Mouse (Mus musculus) midbrain, postnatal 0 days (tissue): ENCODE results near the gene Gm27029. TPM values are rescaled to one million over a fixed set of nuclear protein-coding genes. Genes with fewer than 3 reads are reported as not detected.

Experiments used
- ATAC-seq: fragments of 200-750 bp; cut with Nextera tagmentation; 2 replicates; pipeline ENCODE4 v1.8.0; 2017; ENCODE audit warnings: moderate number of reproducible peaks, mild to moderate bottlenecking, moderate TSS enrichment, moderate library complexity; ENCODE audit not compliant: low FRiP score
- DNase-seq: peaks from one replicate; pipeline ENCODE4 v3.0.0-alpha.2; 2015; ENCODE audit warnings: low spot score
- H3K27ac ChIP-seq: fragments of 300-500 bp; sonication (generic); 2 replicates; pipeline ENCODE4 v1.5.1; 2014; ENCODE audit warnings: low read depth, mild to moderate bottlenecking, low read length, mixed read lengths
- H3K27me3 ChIP-seq: fragments of 300-500 bp; sonication (generic); 2 replicates; pipeline ENCODE4 v1.6.1; 2014; ENCODE audit warnings: low read length, control low read depth, mixed read lengths; ENCODE audit not compliant: insufficient read depth
- H3K36me3 ChIP-seq: fragments of 300-500 bp; sonication (generic); 2 replicates; pipeline ENCODE4 v1.6.1; 2014; ENCODE audit warnings: low read length, control low read depth, mixed read lengths; ENCODE audit not compliant: insufficient read depth
- H3K4me1 ChIP-seq: fragments of 300-500 bp; sonication (generic); 2 replicates; pipeline ENCODE4 v1.6.1; 2014; ENCODE audit warnings: mild to moderate bottlenecking, control low read depth, antibody characterized with exemption, low read length, mixed read lengths; ENCODE audit not compliant: insufficient read depth
- H3K4me2 ChIP-seq: fragments of 300-500 bp; sonication (generic); 2 replicates; pipeline ENCODE4 v1.6.1; 2014; ENCODE audit warnings: low read depth, mild to moderate bottlenecking, low read length, mixed read lengths; ENCODE audit not compliant: poor library complexity, severe bottlenecking
- H3K4me3 ChIP-seq: fragments of 300-500 bp; sonication (generic); 2 replicates; pipeline ENCODE4 v1.5.1; 2014; ENCODE audit warnings: low read depth, mild to moderate bottlenecking, low read length, moderate library complexity
- H3K9ac ChIP-seq: fragments of 300-500 bp; sonication (generic); replicated peaks from 2 replicates; pipeline ENCODE4 v1.6.1; 2014; ENCODE audit warnings: mild to moderate bottlenecking, low read length, moderate library complexity, mixed read lengths; ENCODE audit not compliant: poor library complexity, severe bottlenecking
- H3K9me3 ChIP-seq: fragments of 300-500 bp; sonication (generic); 2 replicates; pipeline ENCODE4 v1.6.1; 2016; ENCODE audit warnings: low read length, control low read depth
- CTCF ChIP-seq: IDR thresholded peaks from 2 replicates; pipeline ENCODE4 v1.5.1; 2016; ENCODE audit warnings: antibody characterized with exemption, mild to moderate bottlenecking
- WGBS: fragments of 180-500 bp; shearing (Covaris S2); extraction: QIAGEN DNeasy Blood & Tissue Kit; methylation state at CpG from one replicate; pipeline ENCODE4 v1.1.7; 2014; 5-methylcytosine and 5-hydroxymethylcytosine counted together
- polyA plus RNA-seq: library from polyadenylated mRNA; unstranded; fragments of >200 nt; fragmentation: Nextera tagmentation; extraction: Ambion mirVana; gene quantifications from 2 replicates; pipeline ENCODE4 v1.2.1, GENCODE M21; 2015
- total RNA-seq: library from RNA; depleted of rRNA; stranded (reverse); fragments of >200 nt; gene quantifications from 2 replicates; pipeline ENCODE4 v1.2.3, GENCODE M21; 2014

Gm27029 gene
- total and polyA plus RNA-seq, 2 experiments from 2014 or later, result 5.7 to 6.3 TPM

- Histone ChIP-seq H3K36me3 (peaks cover 42% of the 10 kb centered on the region), H3K27me3 (no peaks in the 10 kb centered on the region), H3K4me1 (peaks cover 20% of the 10 kb centered on the region), H3K27ac (no peak overlapping the region), H3K4me3 (no peak overlapping the region), H3K9ac (no peak overlapping the region), H3K4me2 (no peak overlapping the region), H3K9me3 (no peaks in the 10 kb centered on the region)
- 90% methylated on average over 15 of the region's 15 CpGs for WGBS
- DNase-seq (no peak), ATAC-seq (no peak)
- no peak for TF ChIP-seq CTCF
These were observed 35.7 kb upstream of the Gm27029 start for GRCm38 (mm10) chr11:101460321-101460720.

- no peaks in the 10 kb centered on the region for H3K27me3 ChIP-seq
- no peak for ATAC-seq
- H3K36me3 ChIP-seq, result peaks cover 42% of the 10 kb centered on the region
- H3K4me2 ChIP-seq, result no peak overlapping the region
- H3K27ac ChIP-seq, result no peak overlapping the region
- peaks cover 20% of the 10 kb centered on the region for H3K4me1 ChIP-seq
- TF ChIP-seq CTCF, result no peak
- 44% methylated on average over 6 of the region's 6 CpGs for WGBS
- no peak for DNase-seq
- no peaks in the 10 kb centered on the region for H3K9me3 ChIP-seq
- H3K4me3 ChIP-seq, result no peak overlapping the region
- no peak overlapping the region for H3K9ac ChIP-seq
These were observed 35.1 kb upstream of the Gm27029 start for GRCm38 (mm10) chr11:101459716-101460115.

- Histone ChIP-seq H3K27me3 (no peaks in the 10 kb centered on the region), H3K27ac (no peak overlapping the region), H3K9ac (no peak overlapping the region), H3K9me3 (no peaks in the 10 kb centered on the region), H3K4me1 (peaks cover 7% of the 10 kb centered on the region), H3K4me3 (no peak overlapping the region), H3K36me3 (peaks cover 42% of the 10 kb centered on the region), H3K4me2 (no peak overlapping the region)
- DNase-seq (no peak), ATAC-seq (no peak)
- WGBS, result 86% methylated on average over 12 of the region's 12 CpGs
- no peak for TF ChIP-seq CTCF
These were observed 33.6 kb upstream of the Gm27029 start for GRCm38 (mm10) chr11:101458217-101458616.

- 0 out of 2 replicates have a peak, but pooled peaks cover 2% of the 10 kb centered on the region for H3K4me1 ChIP-seq
- H3K27ac ChIP-seq, result no peak overlapping the region
- no peak overlapping the region for H3K4me3 ChIP-seq
- ATAC-seq (no peak), DNase-seq (no peak)
- no peak overlapping the region for H3K4me2 ChIP-seq
- TF ChIP-seq CTCF, result no peak
- H3K36me3 ChIP-seq, result peaks cover 40% of the 10 kb centered on the region
- no peaks in the 10 kb centered on the region for H3K9me3 ChIP-seq
- no peaks in the 10 kb centered on the region for H3K27me3 ChIP-seq
- 92% methylated on average over 9 of the region's 9 CpGs for WGBS
- no peak overlapping the region for H3K9ac ChIP-seq
These were observed 33.0 kb upstream of the Gm27029 start for GRCm38 (mm10) chr11:101457631-101458030.

GRCm38 (mm10) chr11:101455627-101456026 is 31.0 kb upstream of the Gm27029 start:
- DNase-seq (no peak), ATAC-seq (no peak)
- H3K4me3 ChIP-seq, result no peak overlapping the region
- no peak for TF ChIP-seq CTCF
- no peak overlapping the region for H3K9ac ChIP-seq
- 88% methylated on average over 7 of the region's 7 CpGs for WGBS
- no peak overlapping the region for H3K27ac ChIP-seq
- peaks cover 31% of the 10 kb centered on the region for H3K36me3 ChIP-seq
- no peaks in the 10 kb centered on the region for H3K4me1 ChIP-seq
- H3K4me2 ChIP-seq, result no peak overlapping the region
- no peaks in the 10 kb centered on the region for H3K9me3 ChIP-seq
- no peaks in the 10 kb centered on the region for H3K27me3 ChIP-seq

GRCm38 (mm10) chr11:101454702-101455101 is 30.1 kb upstream of the Gm27029 start:
- no peaks in the 10 kb centered on the region for H3K4me1 ChIP-seq
- H3K9ac ChIP-seq, result no peak overlapping the region
- H3K4me2 ChIP-seq, result no peak overlapping the region
- DNase-seq (peak; percentile 61), ATAC-seq (no peak)
- H3K36me3 ChIP-seq, result peaks cover 21% of the 10 kb centered on the region
- WGBS, result 30% methylated on average over 6 of the region's 6 CpGs
- no peaks in the 10 kb centered on the region for H3K27me3 ChIP-seq
- TF ChIP-seq CTCF, result no peak
- H3K4me3 ChIP-seq, result no peak overlapping the region
- H3K27ac ChIP-seq, result no peak overlapping the region
- H3K9me3 ChIP-seq, result no peaks in the 10 kb centered on the region
